Mouse (Mus musculus) lung, embryonic 15.5 days (tissue): Measurements from ENCODE around the gene Gm5936. TPM values are rescaled to one million over a fixed set of nuclear protein-coding genes. Genes with fewer than 3 reads are reported as not detected.
"Not testable (repeated sequence)": the region's sequence is repeated elsewhere in the genome, so short reads cannot be mapped to it uniquely, and the experiment has no call there.

Experiments
- ATAC-seq: fragments of 200-750 bp; cut with Nextera tagmentation; 2 replicates; pipeline ENCODE4 v1.8.0; 2017; ENCODE audit warnings: moderate number of reproducible peaks, borderline replicate concordance; ENCODE audit not compliant: low FRiP score, low TSS enrichment; ENCODE audit errors: extremely low read depth
- H3K27ac ChIP-seq: fragments of 300-500 bp; sonication (generic); 2 replicates; pipeline ENCODE4 v1.5.1; 2015; ENCODE audit warnings: moderate library complexity, mild to moderate bottlenecking, inconsistent platforms
- H3K27me3 ChIP-seq: fragments of 300-500 bp; sonication (generic); 2 replicates; pipeline ENCODE4 v1.6.1; 2015; ENCODE audit warnings: inconsistent platforms
- H3K36me3 ChIP-seq: fragments of 300-500 bp; sonication (generic); 2 replicates; pipeline ENCODE4 v1.6.1; 2015; ENCODE audit warnings: inconsistent platforms
- H3K4me1 ChIP-seq: fragments of 300-500 bp; sonication (generic); 2 replicates; pipeline ENCODE4 v1.6.1; 2015; ENCODE audit warnings: inconsistent platforms
- H3K4me2 ChIP-seq: fragments of 300-500 bp; sonication (generic); 2 replicates; pipeline ENCODE4 v1.6.1; 2015; ENCODE audit warnings: inconsistent platforms, mild to moderate bottlenecking, moderate library complexity
- H3K4me3 ChIP-seq: fragments of 300-500 bp; sonication (generic); 2 replicates; pipeline ENCODE4 v1.5.1; 2015; ENCODE audit warnings: mild to moderate bottlenecking, inconsistent platforms
- H3K9ac ChIP-seq: fragments of 300-500 bp; sonication (generic); 2 replicates; pipeline ENCODE4 v1.6.1; 2015; ENCODE audit warnings: inconsistent platforms
- H3K9me3 ChIP-seq: fragments of 300-500 bp; sonication (generic); 2 replicates; pipeline ENCODE4 v1.6.1; 2016; ENCODE audit warnings: inconsistent platforms
- WGBS: fragments of 180-500 bp; shearing (Covaris S2); methylation state at CpG from one replicate; pipeline ENCODE4 v1.1.7; 2015; 5-methylcytosine and 5-hydroxymethylcytosine counted together
- polyA plus RNA-seq: library from polyadenylated mRNA; unstranded; fragments of >200 nt; fragmentation: Nextera tagmentation; extraction: Ambion mirVana; gene quantifications from 2 replicates; pipeline ENCODE4 v1.2.1, GENCODE M21; 2015

The Gm5936 gene
- not detected in 2 replicates for polyA plus RNA-seq

GRCm38 (mm10) chrX:74836842-74837522 is at the start of gene Gm5936:
Gm5936 (plus strand) TSS chrX:74837196.
- not testable (repeated sequence) for H3K4me3 ChIP-seq, H3K36me3 ChIP-seq, H3K9ac ChIP-seq, H3K27me3 ChIP-seq, H3K27ac ChIP-seq, H3K4me2 ChIP-seq, H3K9me3 ChIP-seq, ATAC-seq, H3K4me1 ChIP-seq
- WGBS = 22% methylated on average over 2 of the region's 5 CpGs

- not testable (repeated sequence) for H3K27me3 ChIP-seq, H3K36me3 ChIP-seq, H3K9me3 ChIP-seq, H3K4me2 ChIP-seq, ATAC-seq, H3K4me1 ChIP-seq, H3K27ac ChIP-seq, H3K4me3 ChIP-seq, H3K9ac ChIP-seq
- 83% methylated on average over 12 of the region's 12 CpGs for WGBS
Observed at GRCm38 (mm10) chrX:74856104-74856503, 19.1 kb downstream of the Gm5936 start.

DNA sequence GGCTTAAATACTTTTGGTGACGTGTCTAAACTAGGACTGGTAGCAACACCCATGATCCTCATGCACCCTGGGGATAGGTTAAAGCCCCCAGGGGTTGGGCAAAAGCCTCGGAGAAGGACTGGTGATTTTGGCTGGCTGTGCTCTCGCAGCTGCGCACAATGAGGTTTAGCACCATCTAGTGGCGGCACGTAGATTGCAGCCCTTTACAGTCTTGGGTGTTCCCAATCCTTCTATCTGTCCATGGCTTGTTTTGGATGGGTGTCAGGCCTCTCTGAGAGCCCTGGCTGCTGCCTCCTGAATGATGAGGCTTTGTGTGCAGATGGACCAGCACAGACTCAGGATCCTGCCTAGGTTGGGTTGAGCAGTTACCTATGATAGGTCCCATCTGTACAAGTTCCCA is 43.1 kb downstream of the Gm5936 start:
- H3K4me1 ChIP-seq, H3K27me3 ChIP-seq, H3K9ac ChIP-seq, H3K9me3 ChIP-seq, ATAC-seq, H3K36me3 ChIP-seq, H3K4me2 ChIP-seq, H3K4me3 ChIP-seq, H3K27ac ChIP-seq: not testable (repeated sequence)
- WGBS = 51% methylated on average over 5 of the region's 6 CpGs

Other genes with a start within 250 kb of the Gm5936 start
- not detected in 2 replicates for gene Olfr1325, start 244.5 kb upstream of the Gm5936 start, polyA plus RNA-seq
- gene Gm5640, start 191.6 kb upstream of the Gm5936 start, polyA plus RNA-seq = not detected in 2 replicates
- not detected in 2 replicates for gene Gm6890, start 96.3 kb upstream of the Gm5936 start, polyA plus RNA-seq
- gene Gab3, start 248.3 kb downstream of the Gm5936 start, polyA plus RNA-seq = 7.7 and 8.5 TPM in 2 replicates